Mouse (Mus musculus) spleen, adult 2 months (tissue): ENCODE results near the gene Parva.

Experiments used
- CTCF ChIP-seq: fragments of 200-500 bp; IDR thresholded peaks from 2 replicates; pipeline ENCODE4 v1.5.1; 2011; ENCODE audit warnings: mild to moderate bottlenecking, inconsistent platforms; ENCODE audit not compliant: insufficient read depth, insufficient read length, insufficient replicate concordance; ENCODE audit errors: extremely low read depth
- POLR2A ChIP-seq: fragments of 200-500 bp; IDR thresholded peaks from 2 replicates; pipeline ENCODE4 v1.6.1; 2011; ENCODE audit warnings: low read depth, low read length, inconsistent platforms

DNA sequence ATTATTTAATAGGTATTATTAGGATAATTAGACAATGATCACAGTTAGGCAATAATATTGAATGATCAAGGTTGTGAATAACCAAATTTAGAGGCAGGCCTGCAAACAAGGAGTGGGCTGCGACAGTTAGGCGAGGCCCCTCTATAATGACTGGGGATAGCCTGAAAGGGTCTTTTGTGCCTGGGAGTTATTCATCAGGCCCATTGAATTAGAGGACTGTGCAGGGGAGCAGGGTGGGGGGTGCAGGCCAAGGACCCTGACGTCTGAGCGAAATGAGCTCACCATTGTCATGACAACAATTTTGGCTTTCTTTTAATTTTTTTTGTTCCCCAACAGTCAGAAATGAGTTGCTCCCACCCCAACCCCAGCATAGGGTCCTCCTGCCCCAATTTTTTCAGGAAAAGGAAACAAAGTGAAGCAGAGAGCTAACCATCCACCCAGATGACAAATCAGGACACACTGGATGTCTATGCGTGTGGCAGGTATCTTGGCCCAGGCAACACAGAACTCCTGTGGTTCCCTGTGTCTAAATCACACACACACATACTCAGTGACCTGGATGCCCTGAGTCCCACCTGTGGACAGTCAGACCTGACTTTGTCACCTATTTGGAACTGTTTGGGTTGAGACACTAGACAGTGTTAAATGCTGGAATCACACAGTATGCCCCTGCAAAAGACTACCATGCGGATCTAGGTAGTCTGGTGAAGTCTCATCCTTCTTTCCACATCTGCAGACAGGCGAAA is 27.7 kb upstream of the Parva start:
- TF ChIP-seq CTCF (no peak), POLR2A (no peak)
